Mouse (Mus musculus) embryonic fibroblast, embryonic 13.5 days (primary cell): ENCODE results near the gene Gabrb3. TPM values are rescaled to one million over a fixed set of nuclear protein-coding genes. Genes with fewer than 3 reads are reported as not detected.

Experiments used
- H3K27ac ChIP-seq: 2 replicates; pipeline ENCODE4 v1.5.1; 2012; ENCODE audit warnings: low read length, control low read depth, inconsistent platforms; ENCODE audit not compliant: insufficient read depth
- H3K4me1 ChIP-seq: 2 replicates; pipeline ENCODE4 v1.6.1; 2011; ENCODE audit warnings: low read length; ENCODE audit not compliant: control insufficient read depth, insufficient read depth
- H3K4me3 ChIP-seq: 2 replicates; pipeline ENCODE4 v1.5.1; 2011; ENCODE audit warnings: mild to moderate bottlenecking, control low read depth, low read length; ENCODE audit not compliant: insufficient read depth
- CTCF ChIP-seq: IDR thresholded peaks from 2 replicates; pipeline ENCODE4 v1.5.1; 2011; ENCODE audit warnings: mild to moderate bottlenecking, control low read depth, low read length, moderate library complexity, borderline replicate concordance; ENCODE audit not compliant: insufficient read depth
- POLR2A ChIP-seq: IDR thresholded peaks from 2 replicates; pipeline ENCODE4 v1.6.1; 2011; ENCODE audit warnings: low read depth, mild to moderate bottlenecking, control low read depth, low read length, moderate library complexity
- polyA plus RNA-seq: library from polyadenylated mRNA; stranded (reverse); fragments of >200 nt; gene quantifications from 2 replicates; pipeline ENCODE4 v1.2.4, GENCODE M21; 2011; ENCODE audit warnings: low read depth; ENCODE audit not compliant: missing spikeins, insufficient read length

Gene Gabrb3
- polyA plus RNA-seq, 1 experiment = 3.4 TPM

DNA sequence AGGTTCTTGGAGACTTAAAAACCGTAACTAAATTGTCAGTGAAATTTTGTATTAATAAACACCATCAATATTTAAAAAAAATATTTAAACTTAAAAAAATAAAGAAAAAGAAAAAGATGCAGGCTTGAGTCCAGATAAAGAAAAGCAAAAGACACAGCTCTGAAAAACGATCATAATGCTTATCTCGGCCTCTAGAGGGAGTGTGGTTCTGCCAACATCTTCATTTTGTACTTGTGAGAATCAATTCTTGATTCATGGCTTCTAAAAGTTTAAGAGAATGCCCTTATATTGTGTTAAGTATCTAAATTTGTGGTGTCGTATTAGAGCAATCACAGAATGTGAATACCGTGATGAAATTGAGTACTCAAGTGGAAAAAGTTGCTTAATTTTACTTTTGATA lies 40.9 kb downstream of the Gabrb3 start:
- TF ChIP-seq POLR2A (no peak), CTCF (no peak)

DNA sequence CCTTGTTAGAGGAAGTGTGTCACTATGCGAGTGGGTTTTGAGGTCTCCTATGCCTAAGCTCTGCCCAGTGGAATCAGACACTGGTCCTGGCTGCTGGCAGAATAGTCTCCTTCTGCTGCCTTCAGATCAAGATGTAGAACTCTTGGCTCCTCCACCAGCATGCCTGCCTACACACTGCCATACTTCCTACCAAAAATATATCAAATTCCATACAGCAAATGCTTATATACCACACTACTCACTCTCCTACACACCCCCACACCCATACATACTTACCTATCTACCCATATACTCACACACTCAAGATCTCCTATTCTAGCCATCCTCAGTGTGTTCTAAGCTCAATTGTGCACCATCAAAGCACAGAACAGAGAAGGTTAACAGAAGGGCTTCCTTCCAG lies 51.8 kb downstream of the Gabrb3 start:
- H3K4me3 ChIP-seq = no peak overlapping the region
- no peaks in the 10 kb centered on the region for H3K4me1 ChIP-seq
- TF ChIP-seq CTCF = no peak
- TF ChIP-seq POLR2A = no peak
- H3K27ac ChIP-seq = no peak overlapping the region

More for the DNA sequence above, 40.9 kb downstream of the Gabrb3 start:
- Histone ChIP-seq H3K4me1 (no peaks in the 10 kb centered on the region), H3K4me3 (no peak overlapping the region), H3K27ac (no peak overlapping the region)

DNA sequence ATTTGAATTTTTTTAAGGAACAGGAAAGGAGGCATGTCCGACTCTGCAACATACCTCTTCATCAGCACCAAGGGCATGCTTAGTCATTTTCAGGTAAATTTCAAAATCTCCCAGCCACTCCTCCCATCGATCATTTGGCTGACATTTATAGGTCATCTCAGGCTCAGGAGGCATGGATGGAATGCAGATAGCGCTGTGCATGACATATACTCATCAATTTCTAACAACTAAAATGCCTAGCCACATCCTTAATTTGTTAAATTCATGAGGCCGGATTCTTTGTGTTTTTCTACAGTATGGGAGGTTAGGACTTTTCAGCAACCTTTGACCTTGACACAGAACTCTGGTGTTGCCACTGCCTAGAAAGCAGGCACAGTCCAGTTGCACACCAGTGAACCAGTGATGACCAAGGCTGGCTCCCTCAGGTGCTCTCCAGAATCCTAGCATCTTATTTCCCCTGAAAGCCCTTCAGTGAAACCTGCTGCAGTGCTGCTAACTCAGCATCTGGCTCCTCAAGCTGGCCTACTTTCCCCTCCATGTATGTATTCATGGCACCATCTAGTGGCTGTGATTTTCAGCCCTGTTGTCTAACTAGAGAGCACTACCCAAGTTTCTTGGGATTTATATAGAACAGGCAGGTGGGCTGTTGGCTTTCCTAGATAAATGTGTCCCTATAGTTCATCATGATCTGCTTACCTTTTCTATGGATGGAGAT lies 54.5 kb downstream of the Gabrb3 start:
- H3K4me3 ChIP-seq = no peak overlapping the region
- TF ChIP-seq POLR2A (no peak), CTCF (no peak)

DNA sequence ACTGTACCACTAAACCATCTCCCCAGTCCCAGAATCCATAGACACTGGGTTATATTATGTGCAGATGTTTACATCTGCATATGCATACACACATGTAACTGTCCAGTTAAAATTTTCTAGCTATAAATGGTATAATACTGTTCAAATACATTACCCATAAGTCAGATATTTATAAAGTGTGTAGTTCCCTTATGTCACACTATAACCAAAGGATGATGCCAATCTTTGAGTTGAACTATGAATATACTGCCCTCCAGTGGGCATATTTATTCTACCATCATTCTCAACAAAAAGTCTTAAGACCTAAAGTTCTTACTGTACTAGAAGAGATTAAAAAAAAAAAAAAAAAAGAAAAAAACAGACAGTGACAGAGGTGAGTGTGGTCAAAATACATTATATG lies 63.4 kb downstream of the Gabrb3 start:
- TF ChIP-seq CTCF (no peak), POLR2A (no peak)
- Histone ChIP-seq H3K4me1 (no peaks in the 10 kb centered on the region), H3K4me3 (no peak overlapping the region), H3K27ac (no peak overlapping the region)

More for the DNA sequence above, 54.5 kb downstream of the Gabrb3 start:
- Histone ChIP-seq H3K27ac (no peak overlapping the region), H3K4me1 (no peaks in the 10 kb centered on the region)

DNA sequence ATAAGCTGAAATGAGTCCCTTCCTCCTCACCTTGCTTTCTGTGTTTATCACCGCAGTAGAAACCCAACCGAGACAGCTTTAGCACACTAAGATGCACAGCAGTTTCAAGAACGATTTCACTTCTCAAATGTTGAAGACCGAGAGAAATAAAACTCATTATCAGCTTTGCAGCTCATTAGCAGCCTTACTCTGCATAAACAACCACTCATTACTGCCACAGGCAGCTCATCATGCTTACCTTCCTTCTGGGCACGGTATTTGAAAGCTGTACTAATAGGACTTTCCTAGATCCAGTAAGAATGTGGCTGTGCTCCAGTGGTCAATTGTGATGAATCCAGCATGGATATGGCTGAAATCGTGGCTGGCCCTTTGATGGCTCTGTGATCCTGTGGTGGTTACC lies 67.4 kb downstream of the Gabrb3 start:
- H3K27ac ChIP-seq = no peak overlapping the region

DNA sequence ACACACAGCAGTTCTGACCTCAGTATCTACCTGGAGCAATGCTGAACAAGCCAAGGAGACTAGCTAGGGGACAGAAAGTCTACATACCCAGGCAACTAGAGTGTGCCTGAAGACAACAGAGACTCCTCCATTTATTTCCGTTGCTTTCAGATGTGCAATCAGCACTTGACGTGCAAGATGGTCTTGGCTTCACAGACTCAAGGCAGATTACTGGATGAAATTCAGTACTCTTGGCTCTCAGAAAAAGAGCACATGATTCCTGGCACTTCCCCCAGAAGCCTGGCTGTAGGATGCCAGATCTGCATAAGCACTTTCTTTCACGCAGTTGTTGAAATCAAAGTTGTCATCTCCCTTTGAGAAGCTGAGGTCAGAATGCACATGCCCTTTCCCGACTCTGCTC lies 72.3 kb downstream of the Gabrb3 start:
- TF ChIP-seq CTCF (no peak), POLR2A (no peak)
- H3K4me1 ChIP-seq = no peaks in the 10 kb centered on the region
- H3K27ac ChIP-seq = no peak overlapping the region
- no peak overlapping the region for H3K4me3 ChIP-seq

More for the DNA sequence above, 67.4 kb downstream of the Gabrb3 start:
- no peak for TF ChIP-seq POLR2A
- TF ChIP-seq CTCF = no peak
- H3K4me3 ChIP-seq = no peak overlapping the region
- H3K4me1 ChIP-seq = no peaks in the 10 kb centered on the region

DNA sequence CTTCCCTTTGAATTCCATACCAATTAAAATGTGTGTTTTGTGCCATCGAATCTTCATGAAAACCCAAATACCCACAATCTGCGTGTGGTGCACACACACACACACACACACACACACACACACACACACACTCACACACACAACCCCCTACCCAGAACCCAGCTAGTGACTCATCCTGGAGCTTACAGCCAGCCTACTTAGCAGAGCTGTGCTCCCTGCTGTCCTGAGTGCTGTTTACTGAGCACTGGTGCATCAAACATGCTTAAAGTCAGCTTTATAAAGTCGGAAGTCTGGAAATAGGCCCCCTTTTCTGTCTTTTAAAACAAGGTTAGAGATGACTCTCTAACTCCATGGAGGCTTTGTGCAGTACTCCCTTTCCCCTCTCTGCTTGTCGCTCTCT lies 83.3 kb downstream of the Gabrb3 start:
- TF ChIP-seq CTCF (no peak), POLR2A (no peak)

DNA sequence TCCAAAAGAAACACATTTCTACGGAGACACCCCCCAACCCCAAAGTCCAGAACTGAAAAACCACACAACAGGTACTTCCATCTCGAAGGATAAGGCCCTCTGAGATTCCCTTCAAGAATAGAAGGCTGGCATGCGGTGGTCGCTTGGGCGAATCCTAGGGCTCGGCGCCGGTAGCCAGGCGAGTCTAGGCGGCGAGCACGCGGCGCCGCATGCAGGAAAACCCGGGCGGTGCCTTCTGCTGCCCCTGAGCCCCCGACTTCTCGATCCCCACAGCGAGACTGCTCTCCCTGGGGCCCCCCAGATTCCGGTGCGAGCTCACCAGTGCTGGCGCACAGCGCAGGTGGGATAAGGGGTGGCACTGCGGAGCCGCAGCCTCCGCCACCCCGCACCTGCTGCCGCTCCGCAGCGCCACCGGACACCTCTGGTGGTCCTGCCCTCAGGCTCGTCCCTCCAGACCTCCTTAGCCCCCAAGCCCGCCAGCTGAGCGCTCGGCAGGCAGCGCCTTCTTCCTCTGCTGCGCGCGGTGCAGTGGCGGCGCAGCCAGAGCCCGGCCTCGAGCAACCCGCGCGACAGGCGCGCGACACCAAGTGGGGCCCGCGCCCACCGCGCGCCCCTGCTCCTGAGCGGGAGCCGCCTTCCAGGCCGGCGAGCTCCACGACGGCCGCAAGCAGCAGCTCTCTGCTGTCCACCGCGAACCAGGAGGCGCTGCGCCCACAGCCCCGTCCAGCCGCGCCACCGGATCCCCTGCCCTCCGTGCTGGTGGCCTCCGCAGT lies 89.6 kb downstream of the Gabrb3 start:
- Histone ChIP-seq H3K4me1 (no peaks in the 10 kb centered on the region), H3K27ac (no peak overlapping the region), H3K4me3 (no peak overlapping the region)
- TF ChIP-seq CTCF (no peak), POLR2A (no peak)

More for the DNA sequence above, 83.3 kb downstream of the Gabrb3 start:
- H3K4me1 ChIP-seq = no peaks in the 10 kb centered on the region
- H3K4me3 ChIP-seq = no peak overlapping the region
- no peak overlapping the region for H3K27ac ChIP-seq

DNA sequence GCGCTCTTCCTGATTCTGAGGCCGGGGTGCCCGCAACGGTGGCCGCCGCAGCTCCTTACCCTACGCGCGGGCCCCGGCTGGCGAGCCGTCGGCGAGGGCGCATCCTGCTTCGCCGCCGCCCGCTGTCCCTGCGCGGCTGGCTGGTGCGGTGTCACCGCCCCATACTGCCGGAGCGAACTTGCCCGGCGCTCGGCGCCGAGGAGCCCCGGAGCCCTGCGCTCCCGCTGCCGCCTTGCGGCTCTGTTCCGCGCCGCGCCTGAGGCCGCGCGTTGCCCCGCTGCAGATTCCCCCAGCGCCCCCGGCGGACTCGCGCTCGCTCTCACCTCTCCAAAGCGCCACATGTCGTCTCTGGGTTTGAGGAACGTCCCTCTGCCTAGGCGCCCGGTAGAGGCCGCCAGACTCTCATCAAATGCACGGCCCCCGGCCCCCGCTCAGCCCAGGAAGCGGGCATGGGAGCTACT lies 90.2 kb downstream of the Gabrb3 start, which contains the start of gene Gabra5:
Gene Gabra5 (minus strand): TSS at position 379 of the 461 bp plus-strand sequence.
- TF ChIP-seq POLR2A (no peak), CTCF (no peak)
- H3K27ac ChIP-seq = no peak within 1 kb of the TSS

DNA sequence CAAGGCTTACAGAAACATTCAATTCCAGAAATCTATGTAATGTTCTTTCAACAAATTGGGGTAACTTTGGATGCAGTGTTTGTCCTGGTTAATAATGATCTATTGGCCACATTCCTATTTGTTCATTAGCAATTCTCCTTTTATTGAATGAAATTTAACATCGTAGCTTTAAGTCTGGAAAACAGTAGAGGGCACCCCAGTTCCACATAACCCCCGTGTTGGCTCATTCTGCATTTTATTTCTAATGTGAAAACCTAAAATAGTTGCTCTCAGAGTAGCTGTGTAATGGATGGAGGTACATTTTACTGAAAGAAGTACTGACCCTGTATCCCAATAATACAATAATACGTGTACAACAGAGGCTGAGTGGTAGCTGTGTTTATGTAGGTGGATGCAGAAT lies 93.5 kb downstream of the Gabrb3 start:
- TF ChIP-seq CTCF (no peak), POLR2A (no peak)
- Histone ChIP-seq H3K4me1 (no peaks in the 10 kb centered on the region), H3K27ac (no peak overlapping the region)

More for the DNA sequence above, 90.2 kb downstream of the Gabrb3 start, which contains the start of gene Gabra5:
- no peak within 1 kb of the TSS for H3K4me3 ChIP-seq
- H3K4me1 ChIP-seq = no peaks in the 10 kb centered on the region

More for the DNA sequence above, 93.5 kb downstream of the Gabrb3 start:
- no peak overlapping the region for H3K4me3 ChIP-seq
